Mouse (Mus musculus) forebrain, embryonic 10.5 days (tissue): ENCODE measurements at regions not wholly inside any gene's neighbourhood (a gene's known extent, or its start where the extent isn't known, plus 50 kb on each side); places are given as distances from the start of the nearest gene placed in this dataset.

Source experiments
- DNase-seq: peaks from one replicate; pipeline ENCODE4 v3.0.0-alpha.2; 2017; ENCODE audit warnings: low spot score; ENCODE audit errors: extremely low spot score
- H3K27ac ChIP-seq: fragments of 300-500 bp; sonication (generic); 2 replicates; pipeline ENCODE4 v1.5.1; 2016; ENCODE audit warnings: mild to moderate bottlenecking
- H3K27me3 ChIP-seq: fragments of 300-500 bp; sonication (generic); 2 replicates; pipeline ENCODE4 v1.6.1; 2016; ENCODE audit warnings: mild to moderate bottlenecking; ENCODE audit not compliant: poor library complexity, severe bottlenecking
- H3K36me3 ChIP-seq: fragments of 300-500 bp; sonication (generic); replicated peaks from 2 replicates; pipeline ENCODE4 v1.6.1; 2016; ENCODE audit warnings: mild to moderate bottlenecking, moderate library complexity
- H3K4me1 ChIP-seq: fragments of 300-500 bp; sonication (generic); 2 replicates; pipeline ENCODE4 v1.6.1; 2016
- H3K4me3 ChIP-seq: fragments of 300-500 bp; sonication (generic); 2 replicates; pipeline ENCODE4 v1.5.1; 2016; ENCODE audit warnings: mild to moderate bottlenecking, moderate library complexity
- H3K9me3 ChIP-seq: fragments of 300-500 bp; sonication (generic); 2 replicates; pipeline ENCODE4 v1.6.1; 2016; ENCODE audit warnings: mild to moderate bottlenecking, moderate library complexity
- WGBS: fragments of 180-500 bp; shearing (Covaris S2); methylation state at CpG from one replicate; pipeline ENCODE4 v1.1.7; 2016; 5-methylcytosine and 5-hydroxymethylcytosine counted together

GRCm38 (mm10) chr14:76786214-76786613 is 229.5 kb upstream of the Serp2 start:
- 88% methylated on average over 4 of the region's 4 CpGs for WGBS
- H3K4me3 ChIP-seq: no peak overlapping the region
- no peak for DNase-seq

GRCm38 (mm10) chr14:76781524-76781880 is 224.8 kb upstream of the Serp2 start:
- H3K4me3 ChIP-seq: no peak overlapping the region
- H3K36me3 ChIP-seq: no peaks in the 10 kb centered on the region
- H3K27me3 ChIP-seq: no peaks in the 10 kb centered on the region
- DNase-seq: no peak
- H3K4me1 ChIP-seq: peaks cover 19% of the 10 kb centered on the region
- 88% methylated on average over 3 of the region's 3 CpGs for WGBS
- H3K9me3 ChIP-seq: no peaks in the 10 kb centered on the region
- no peak overlapping the region for H3K27ac ChIP-seq

More at GRCm38 (mm10) chr14:76786214-76786613, 229.5 kb upstream of the Serp2 start:
- H3K9me3 ChIP-seq: no peaks in the 10 kb centered on the region
- H3K27ac ChIP-seq: no peak overlapping the region
- H3K27me3 ChIP-seq: no peaks in the 10 kb centered on the region
- H3K36me3 ChIP-seq: no peaks in the 10 kb centered on the region
- H3K4me1 ChIP-seq: peaks cover 10% of the 10 kb centered on the region

DNA sequence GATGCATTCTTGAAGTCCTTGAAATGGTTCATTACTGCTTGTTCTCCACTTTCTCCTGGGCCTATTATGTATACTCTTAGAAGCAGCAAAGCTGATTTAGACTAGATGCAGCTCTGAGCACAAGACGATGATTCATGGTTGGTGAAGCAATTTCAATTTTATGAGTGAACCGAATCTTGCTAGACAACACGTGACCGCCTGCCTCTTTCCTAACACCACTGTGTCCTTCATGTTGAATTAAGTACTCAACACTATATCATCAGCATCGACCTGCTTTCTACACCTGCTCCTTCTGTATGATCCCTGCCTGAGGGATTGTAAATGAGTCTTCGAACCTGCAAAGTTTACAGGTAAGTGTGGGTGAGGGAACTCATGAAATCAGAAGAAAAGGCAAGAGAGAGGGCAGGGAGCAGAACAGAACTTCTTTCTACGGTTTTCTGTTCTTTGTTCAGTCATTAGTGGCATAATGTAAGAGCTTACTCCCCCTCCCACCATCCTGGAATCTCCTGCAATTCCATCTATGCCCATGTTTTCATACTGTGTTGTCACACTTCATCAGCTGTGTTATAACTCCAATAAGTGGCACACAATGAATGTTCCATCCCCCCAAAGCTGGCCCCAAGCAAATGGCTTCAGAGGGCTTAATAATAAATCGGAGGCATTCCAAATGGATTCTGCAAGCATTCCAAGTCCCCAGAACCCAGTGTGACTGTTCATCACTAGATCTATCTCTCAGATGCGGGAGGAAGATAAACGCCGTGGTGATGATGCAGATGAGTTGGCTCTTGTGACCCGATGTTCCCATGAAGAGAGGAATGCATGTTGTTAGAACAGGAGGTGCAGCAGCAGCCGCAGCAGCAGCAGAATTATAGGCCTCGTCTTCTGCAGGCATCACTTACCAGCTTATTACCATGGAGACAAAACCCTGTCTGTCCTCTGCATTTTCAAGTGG is 224.2 kb upstream of the Serp2 start:
- no peak overlapping the region for H3K4me3 ChIP-seq
- WGBS: 82% methylated on average over 14 of the region's 14 CpGs
- no peaks in the 10 kb centered on the region for H3K27me3 ChIP-seq
- H3K27ac ChIP-seq: no peak overlapping the region
- H3K9me3 ChIP-seq: no peaks in the 10 kb centered on the region
- no peaks in the 10 kb centered on the region for H3K36me3 ChIP-seq
- no peak for DNase-seq
- H3K4me1 ChIP-seq: peaks cover 21% of the 10 kb centered on the region

DNA sequence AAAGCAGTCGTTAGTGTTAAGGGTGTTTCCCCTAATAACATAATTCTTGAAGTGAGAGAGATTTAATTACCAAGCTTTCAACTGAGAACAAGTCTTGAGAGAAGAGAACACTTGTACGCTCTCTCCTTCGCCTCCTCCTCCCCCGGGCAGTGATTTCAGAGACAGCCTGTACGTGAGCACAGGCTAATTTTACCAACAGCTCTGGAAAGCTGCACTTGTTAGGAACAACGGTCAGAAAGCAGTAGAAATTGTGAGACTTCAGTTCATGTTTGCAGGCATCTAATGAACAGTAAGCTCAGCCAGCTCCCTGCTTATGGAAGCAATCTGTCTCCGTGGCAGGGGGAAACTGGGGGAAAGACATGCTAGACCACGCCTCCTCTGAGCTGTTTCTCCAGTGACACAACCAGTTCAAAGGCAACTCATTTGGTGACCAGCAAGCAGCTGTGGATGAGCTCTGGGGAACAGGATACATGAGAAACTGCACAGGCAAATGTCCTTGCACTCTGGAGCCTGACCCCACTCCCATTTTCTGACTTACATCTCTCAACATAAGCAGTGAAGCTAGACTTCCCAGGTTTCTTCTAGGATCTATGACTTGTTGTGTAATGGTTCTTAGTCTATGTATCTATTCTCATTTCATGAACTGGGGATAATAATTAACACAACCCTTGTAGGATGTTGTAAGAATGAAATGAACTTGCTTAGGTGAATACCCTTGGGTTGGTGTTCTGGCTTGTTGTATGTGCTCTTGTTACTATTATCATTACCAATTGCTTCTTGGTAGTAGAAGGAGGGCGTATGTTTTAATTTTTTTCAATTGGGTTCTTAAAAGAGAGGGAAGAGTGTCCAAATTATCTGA is 222.1 kb upstream of the Serp2 start:
- WGBS: 70% methylated on average over 9 of the region's 9 CpGs
- Histone ChIP-seq H3K4me1 (peaks cover 31% of the 10 kb centered on the region), H3K36me3 (no peaks in the 10 kb centered on the region), H3K4me3 (no peak overlapping the region), H3K9me3 (no peaks in the 10 kb centered on the region), H3K27me3 (no peaks in the 10 kb centered on the region), H3K27ac (0 out of 2 replicates have a peak overlapping the region, but pooled peaks have one; percentile 40)
- no peak for DNase-seq

- Histone ChIP-seq H3K4me1 (peaks cover 43% of the 10 kb centered on the region), H3K36me3 (no peaks in the 10 kb centered on the region), H3K4me3 (no peak overlapping the region), H3K27ac (no peak overlapping the region), H3K9me3 (no peaks in the 10 kb centered on the region), H3K27me3 (no peaks in the 10 kb centered on the region)
- DNase-seq: no peak
- 65% methylated on average over 3 of the region's 3 CpGs for WGBS
Measured at GRCm38 (mm10) chr14:76775387-76775924, 218.8 kb upstream of the Serp2 start.

- H3K27me3 ChIP-seq: no peaks in the 10 kb centered on the region
Measured at GRCm38 (mm10) chr14:76772781-76773438, 216.2 kb upstream of the Serp2 start.

DNA sequence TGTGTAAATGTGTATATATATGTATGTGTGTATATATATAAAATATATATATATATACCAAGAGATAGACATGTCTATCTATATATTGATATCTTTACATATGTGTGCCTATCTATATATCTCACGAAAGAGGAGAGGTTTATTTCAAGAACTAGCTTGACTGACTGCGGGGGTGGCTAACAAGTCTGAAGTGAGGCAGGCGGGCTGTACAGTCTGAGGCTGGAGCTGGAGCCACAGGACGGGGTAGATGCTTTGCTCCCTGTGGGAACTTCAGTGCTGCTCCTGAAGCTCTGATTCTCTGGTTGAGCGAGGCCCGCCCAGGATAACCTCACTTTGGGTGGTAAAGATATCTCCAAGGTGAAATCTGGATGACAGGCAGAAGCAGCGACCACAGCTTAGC is 213.4 kb upstream of the Serp2 start:
- DNase-seq: no peak
- H3K27ac ChIP-seq: no peak overlapping the region
- H3K27me3 ChIP-seq: no peaks in the 10 kb centered on the region

More at GRCm38 (mm10) chr14:76772781-76773438, 216.2 kb upstream of the Serp2 start:
- Histone ChIP-seq H3K36me3 (no peaks in the 10 kb centered on the region), H3K4me3 (no peak overlapping the region), H3K27ac (peak overlapping the region; percentile 17; the same call in 1 of the 2 replicates), H3K4me1 (peaks cover 34% of the 10 kb centered on the region), H3K9me3 (no peaks in the 10 kb centered on the region)
- WGBS: 68% methylated on average over 11 of the region's 11 CpGs
- peak; percentile 36 for DNase-seq

DNA sequence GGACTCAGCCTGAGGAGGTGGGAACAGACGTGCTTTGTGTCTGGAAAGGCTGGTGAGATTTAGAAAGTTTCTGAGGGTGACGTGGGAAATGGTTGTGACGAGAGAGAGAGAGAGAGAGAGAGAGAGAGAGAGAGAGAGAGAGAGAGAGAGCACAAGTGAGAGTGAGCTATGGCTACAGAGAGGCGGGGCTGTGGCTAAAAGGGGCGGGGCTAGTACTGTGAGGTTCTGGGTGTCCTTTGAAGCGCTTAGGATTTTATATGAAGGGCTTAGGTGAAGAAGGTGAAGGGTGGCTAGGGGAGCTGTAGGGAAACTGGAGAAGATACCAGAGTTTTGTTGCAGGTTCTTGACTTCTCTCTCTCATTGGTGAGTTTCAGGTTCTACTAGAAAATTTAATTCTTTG is 210.6 kb upstream of the Serp2 start:
- 60% methylated on average over 6 of the region's 6 CpGs for WGBS
- Histone ChIP-seq H3K27ac (no peak overlapping the region), H3K4me3 (no peak overlapping the region), H3K36me3 (no peaks in the 10 kb centered on the region), H3K4me1 (peaks cover 54% of the 10 kb centered on the region), H3K9me3 (no peaks in the 10 kb centered on the region), H3K27me3 (peaks cover 10% of the 10 kb centered on the region)
- DNase-seq: no peak

More for the DNA sequence above, 213.4 kb upstream of the Serp2 start:
- Histone ChIP-seq H3K4me3 (no peak overlapping the region), H3K4me1 (peaks cover 47% of the 10 kb centered on the region), H3K36me3 (no peaks in the 10 kb centered on the region), H3K9me3 (no peaks in the 10 kb centered on the region)
- WGBS: 93% methylated on average over 7 of the region's 7 CpGs

DNA sequence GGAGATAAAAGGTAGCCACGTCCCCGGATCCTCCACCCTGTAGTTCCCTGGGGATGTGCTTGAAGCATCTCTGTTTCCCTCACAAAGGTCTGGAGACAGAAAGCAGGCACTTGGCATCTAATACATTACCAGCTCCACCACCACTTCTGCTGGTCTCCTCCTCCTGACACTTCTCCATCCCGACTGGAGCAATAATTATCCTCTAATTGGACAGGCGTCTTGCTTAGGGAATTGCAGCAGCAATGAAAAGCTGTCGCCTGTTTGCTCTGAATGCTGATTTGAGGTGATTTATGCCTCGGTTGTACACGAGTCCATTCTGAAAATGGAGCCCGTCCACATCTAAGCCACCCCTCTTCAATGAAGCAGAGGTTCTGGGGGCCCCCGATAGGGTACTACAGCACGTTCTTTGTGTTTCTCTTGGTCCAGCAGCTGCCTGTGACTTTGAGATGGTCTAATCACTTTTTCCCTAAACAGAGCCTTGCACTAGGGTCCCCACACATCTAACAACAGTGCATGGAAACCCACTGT is 209.6 kb upstream of the Serp2 start:
- Histone ChIP-seq H3K27ac (peak overlapping the region; percentile 22; the same call in 1 of the 2 replicates), H3K36me3 (no peaks in the 10 kb centered on the region), H3K4me1 (peaks cover 46% of the 10 kb centered on the region), H3K27me3 (peaks cover 10% of the 10 kb centered on the region), H3K4me3 (no peak overlapping the region), H3K9me3 (no peaks in the 10 kb centered on the region)
- 81% methylated on average over 10 of the region's 10 CpGs for WGBS
- no peak for DNase-seq

DNA sequence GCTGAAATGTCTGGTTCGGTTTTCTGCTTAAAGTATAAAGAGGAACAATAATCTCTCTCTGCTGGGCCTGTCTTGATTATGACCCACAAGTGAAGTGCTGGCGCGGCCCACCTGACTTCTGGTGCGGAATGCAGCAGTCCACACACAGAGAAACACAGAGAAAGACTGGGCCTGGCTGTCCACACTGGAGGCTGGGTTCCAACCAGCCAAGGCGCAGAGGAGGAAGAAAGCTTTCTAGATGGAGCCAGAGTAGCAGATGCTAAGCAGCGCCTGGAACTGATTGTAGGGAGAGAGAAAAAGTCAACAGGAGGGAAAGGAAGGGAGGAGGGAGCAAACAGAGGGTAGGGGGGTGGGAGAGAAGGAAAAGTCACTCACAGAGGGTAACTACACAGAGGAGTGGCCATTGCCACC is 208.4 kb upstream of the Serp2 start:
- Histone ChIP-seq H3K27me3 (peaks cover 10% of the 10 kb centered on the region), H3K27ac (peak overlapping the region; percentile 80), H3K4me1 (peaks cover 50% of the 10 kb centered on the region), H3K36me3 (no peaks in the 10 kb centered on the region), H3K4me3 (no peak overlapping the region), H3K9me3 (no peaks in the 10 kb centered on the region)
- DNase-seq: no peak
- WGBS: 74% methylated on average over 6 of the region's 6 CpGs

DNA sequence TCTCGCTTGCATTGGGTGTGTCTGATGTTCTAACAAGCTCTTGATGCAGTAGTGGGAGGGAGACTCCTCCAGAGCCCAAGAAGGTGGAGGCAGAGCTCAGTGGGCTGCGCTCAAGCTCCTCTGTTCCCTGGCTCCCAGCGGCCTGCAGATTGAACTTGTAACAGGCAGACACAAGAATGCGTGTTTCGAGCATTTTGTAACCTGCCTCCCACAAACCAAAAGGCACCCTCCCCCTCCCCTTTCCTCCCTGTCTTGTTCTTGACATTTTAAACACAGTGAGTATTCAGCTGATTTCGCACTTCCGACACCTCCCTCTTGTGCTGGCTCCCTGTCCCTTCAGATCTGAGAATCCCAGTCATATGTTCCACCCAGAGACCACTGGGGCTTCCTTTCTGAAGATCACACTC is 207.7 kb upstream of the Serp2 start:
- DNase-seq: no peak
- Histone ChIP-seq H3K36me3 (no peaks in the 10 kb centered on the region), H3K4me1 (peaks cover 50% of the 10 kb centered on the region), H3K27ac (peak overlapping the region; percentile 80), H3K4me3 (no peak overlapping the region), H3K9me3 (no peaks in the 10 kb centered on the region), H3K27me3 (peaks cover 10% of the 10 kb centered on the region)
- 38% methylated on average over 7 of the region's 7 CpGs for WGBS

DNA sequence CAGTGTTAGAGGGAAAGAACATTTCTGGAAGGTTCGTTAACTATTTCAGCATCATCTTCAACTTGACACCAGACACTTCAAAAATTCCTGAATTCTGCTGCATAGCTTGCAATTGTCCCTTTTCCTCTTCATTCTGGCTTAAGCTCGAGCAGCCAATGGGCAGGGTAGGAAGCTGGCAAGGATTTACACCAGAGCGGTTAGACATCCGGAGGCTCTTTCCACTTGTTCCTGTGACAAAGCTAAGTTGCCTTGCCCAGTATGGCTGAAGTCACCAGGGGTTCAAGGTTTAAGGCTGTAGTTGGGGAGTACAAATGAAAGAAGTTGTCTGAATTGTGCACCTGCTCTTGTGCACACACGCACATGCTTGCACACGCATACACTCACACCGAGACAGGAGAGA is 206.8 kb upstream of the Serp2 start:
- WGBS: 91% methylated on average over 7 of the region's 7 CpGs
- Histone ChIP-seq H3K9me3 (no peaks in the 10 kb centered on the region), H3K36me3 (no peaks in the 10 kb centered on the region), H3K27ac (no peak overlapping the region), H3K4me1 (peaks cover 50% of the 10 kb centered on the region), H3K27me3 (peaks cover 10% of the 10 kb centered on the region), H3K4me3 (no peak overlapping the region)
- DNase-seq: no peak
